Mouse (Mus musculus) midbrain, embryonic 12.5 days (tissue): ENCODE measurements at regions not wholly inside any gene's neighbourhood (a gene's known extent, or its start where the extent isn't known, plus 50 kb on each side); places are given as distances from the start of the nearest gene placed in this dataset.

Experiments
- ATAC-seq: fragments of 200-750 bp; cut with Nextera tagmentation; 2 replicates; pipeline ENCODE4 v1.8.0; 2017; ENCODE audit warnings: low read depth, moderate TSS enrichment, moderate library complexity; ENCODE audit not compliant: low FRiP score
- H3K27ac ChIP-seq: fragments of 300-500 bp; sonication (generic); replicated peaks from 2 replicates; pipeline ENCODE4 v1.5.1; 2016; ENCODE audit warnings: mild to moderate bottlenecking
- H3K27me3 ChIP-seq: fragments of 300-500 bp; sonication (generic); 2 replicates; pipeline ENCODE4 v1.6.1; 2016; ENCODE audit warnings: mild to moderate bottlenecking
- H3K36me3 ChIP-seq: fragments of 300-500 bp; sonication (generic); 2 replicates; pipeline ENCODE4 v1.6.1; 2016
- H3K4me1 ChIP-seq: fragments of 300-500 bp; sonication (generic); 2 replicates; pipeline ENCODE4 v1.6.1; 2016
- H3K4me2 ChIP-seq: fragments of 300-500 bp; sonication (generic); replicated peaks from 2 replicates; pipeline ENCODE4 v1.6.1; 2016; ENCODE audit warnings: mild to moderate bottlenecking, moderate library complexity
- H3K4me3 ChIP-seq: fragments of 300-500 bp; sonication (generic); 2 replicates; pipeline ENCODE4 v1.5.1; 2016; ENCODE audit warnings: mild to moderate bottlenecking
- H3K9ac ChIP-seq: fragments of 300-500 bp; sonication (generic); replicated peaks from 2 replicates; pipeline ENCODE4 v1.6.1; 2016; ENCODE audit warnings: mild to moderate bottlenecking, moderate library complexity
- H3K9me3 ChIP-seq: fragments of 300-500 bp; sonication (generic); 2 replicates; pipeline ENCODE4 v1.6.1; 2016; ENCODE audit warnings: mild to moderate bottlenecking
- WGBS: fragments of 180-500 bp; shearing (Covaris S2); methylation state at CpG from one replicate; pipeline ENCODE4 v1.1.7; 2016; 5-methylcytosine and 5-hydroxymethylcytosine counted together

GRCm38 (mm10) chr7:94283031-94283609 lies 1203.5 kb downstream of the Fam181b start:
- ATAC-seq = 0 out of 2 replicates have a peak, but pooled peaks have one; percentile 38
- Histone ChIP-seq H3K4me1 (no peaks in the 10 kb centered on the region), H3K9ac (no peak overlapping the region), H3K4me2 (no peak overlapping the region), H3K36me3 (no peaks in the 10 kb centered on the region), H3K27me3 (no peaks in the 10 kb centered on the region), H3K27ac (no peak overlapping the region), H3K9me3 (no peaks in the 10 kb centered on the region), H3K4me3 (no peak overlapping the region)
- WGBS = 77% methylated on average over 3 of the region's 3 CpGs

GRCm38 (mm10) chr7:94305602-94306001 lies 1225.9 kb downstream of the Fam181b start:
- no peak for ATAC-seq
- Histone ChIP-seq H3K4me1 (no peaks in the 10 kb centered on the region), H3K4me2 (no peak overlapping the region), H3K27me3 (no peaks in the 10 kb centered on the region), H3K27ac (no peak overlapping the region), H3K9me3 (no peaks in the 10 kb centered on the region), H3K9ac (no peak overlapping the region), H3K4me3 (no peak overlapping the region), H3K36me3 (no peaks in the 10 kb centered on the region)
- 71% methylated on average over 1 of the region's 1 CpGs for WGBS

DNA sequence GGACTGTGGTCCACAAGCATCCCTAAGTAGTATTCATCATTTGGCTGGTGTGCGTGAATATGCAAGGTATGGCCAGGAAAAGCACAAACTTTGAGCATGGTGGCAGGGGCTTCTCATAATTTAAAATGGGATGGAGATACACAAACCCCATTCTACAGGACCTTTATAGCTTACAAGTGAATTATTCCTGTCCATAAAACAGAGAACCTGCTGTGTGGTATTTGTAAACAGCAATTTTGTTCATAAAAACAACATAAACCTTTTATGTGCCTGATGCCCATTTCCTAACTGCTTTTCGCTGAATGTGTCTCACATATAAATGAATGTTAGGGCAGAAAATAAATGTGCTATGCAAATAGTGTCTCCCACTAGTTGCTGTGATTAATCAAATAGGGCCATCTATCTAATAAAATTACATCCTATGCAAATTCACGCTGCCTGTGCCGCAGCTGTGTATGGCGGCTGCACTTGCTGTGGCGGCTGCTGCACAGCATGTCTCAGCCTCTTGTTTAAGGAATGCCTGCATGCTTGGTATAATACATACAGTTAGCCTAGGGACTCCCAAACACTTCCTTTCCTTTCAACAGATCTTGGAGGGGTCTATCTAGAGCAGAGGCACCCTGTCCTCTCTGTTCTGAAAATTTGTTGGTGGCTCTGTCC lies 1235.4 kb downstream of the Fam181b start:
- no peaks in the 10 kb centered on the region for H3K27me3 ChIP-seq
- no peak for ATAC-seq
- no peak overlapping the region for H3K9ac ChIP-seq
- no peaks in the 10 kb centered on the region for H3K36me3 ChIP-seq
- 90% methylated on average over 6 of the region's 6 CpGs for WGBS
- no peaks in the 10 kb centered on the region for H3K9me3 ChIP-seq
- no peak overlapping the region for H3K4me3 ChIP-seq
- no peak overlapping the region for H3K4me2 ChIP-seq
- no peaks in the 10 kb centered on the region for H3K4me1 ChIP-seq
- H3K27ac ChIP-seq = no peak overlapping the region

DNA sequence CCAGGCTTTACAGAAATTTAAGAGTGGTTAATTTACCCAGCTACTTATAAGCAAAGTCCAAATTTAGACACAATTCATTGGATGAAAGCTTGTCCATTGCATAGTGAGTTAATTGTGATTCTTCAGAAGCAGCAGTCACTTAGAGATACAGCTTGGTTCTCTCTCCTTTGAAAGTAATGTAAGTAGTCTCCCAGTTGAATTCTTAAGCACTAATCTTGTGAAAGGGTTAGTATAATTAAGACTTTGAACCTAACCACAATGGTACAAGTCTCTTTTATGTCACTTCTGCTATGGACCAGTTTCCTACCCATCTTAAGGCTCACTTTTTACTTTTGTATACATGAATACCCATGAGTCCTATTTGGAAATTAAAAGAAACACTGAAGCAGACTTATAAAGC lies 1252.9 kb downstream of the Fam181b start:
- Histone ChIP-seq H3K9me3 (no peaks in the 10 kb centered on the region), H3K27me3 (no peaks in the 10 kb centered on the region), H3K4me3 (no peak overlapping the region), H3K4me2 (no peak overlapping the region), H3K9ac (no peak overlapping the region), H3K4me1 (0 out of 2 replicates have a peak, but pooled peaks cover 3% of the 10 kb centered on the region), H3K27ac (no peak overlapping the region), H3K36me3 (no peaks in the 10 kb centered on the region)
- peak; percentile 38; the same call in 1 of the 2 replicates for ATAC-seq
